Mouse (Mus musculus) E14TG2a.4 (cell line): ENCODE results near the gene Vkorc1.

ENCODE experiments used
- H3K27me3 ChIP-seq: 2 replicates; pipeline ENCODE4 v1.6.1; 2014; ENCODE audit warnings: low read length, control low read depth; ENCODE audit not compliant: insufficient read depth
- H3K36me3 ChIP-seq: 2 replicates; pipeline ENCODE4 v1.6.1; 2014; ENCODE audit warnings: low read length, control low read depth; ENCODE audit not compliant: insufficient read depth
- H3K4me1 ChIP-seq: replicated peaks from 2 replicates; pipeline ENCODE4 v1.6.1; 2014; ENCODE audit warnings: low read depth, low read length, control low read depth
- H3K4me3 ChIP-seq: replicated peaks from 2 replicates; pipeline ENCODE4 v1.5.1; 2014; ENCODE audit warnings: mild to moderate bottlenecking, low read length
- H3K9me3 ChIP-seq: 2 replicates; pipeline ENCODE4 v1.6.1; 2014; ENCODE audit warnings: low read length, control low read depth
- CTCF ChIP-seq: conservative IDR thresholded peaks from 2 replicates; pipeline ENCODE4 v1.5.1; 2014; ENCODE audit warnings: low read length
- NANOG ChIP-seq: IDR thresholded peaks from 2 replicates; pipeline ENCODE4 v1.6.1; 2014; ENCODE audit warnings: borderline replicate concordance, low read length, mixed read lengths
- POU5F1 ChIP-seq: IDR thresholded peaks from 2 replicates; pipeline ENCODE4 v1.6.1; 2014; ENCODE audit warnings: low read length, borderline replicate concordance

The Vkorc1 gene

GRCm38 (mm10) chr7:127923714-127924113 is 28.3 kb upstream of the Vkorc1 start:
- Histone ChIP-seq H3K4me1 (peaks cover 39% of the 10 kb centered on the region), H3K36me3 (peaks cover 88% of the 10 kb centered on the region), H3K27me3 (no peaks in the 10 kb centered on the region), H3K9me3 (peaks cover 62% of the 10 kb centered on the region), H3K4me3 (no peak overlapping the region)
- no peak for TF ChIP-seq POU5F1
- no peak for TF ChIP-seq CTCF
- TF ChIP-seq NANOG = no peak

DNA sequence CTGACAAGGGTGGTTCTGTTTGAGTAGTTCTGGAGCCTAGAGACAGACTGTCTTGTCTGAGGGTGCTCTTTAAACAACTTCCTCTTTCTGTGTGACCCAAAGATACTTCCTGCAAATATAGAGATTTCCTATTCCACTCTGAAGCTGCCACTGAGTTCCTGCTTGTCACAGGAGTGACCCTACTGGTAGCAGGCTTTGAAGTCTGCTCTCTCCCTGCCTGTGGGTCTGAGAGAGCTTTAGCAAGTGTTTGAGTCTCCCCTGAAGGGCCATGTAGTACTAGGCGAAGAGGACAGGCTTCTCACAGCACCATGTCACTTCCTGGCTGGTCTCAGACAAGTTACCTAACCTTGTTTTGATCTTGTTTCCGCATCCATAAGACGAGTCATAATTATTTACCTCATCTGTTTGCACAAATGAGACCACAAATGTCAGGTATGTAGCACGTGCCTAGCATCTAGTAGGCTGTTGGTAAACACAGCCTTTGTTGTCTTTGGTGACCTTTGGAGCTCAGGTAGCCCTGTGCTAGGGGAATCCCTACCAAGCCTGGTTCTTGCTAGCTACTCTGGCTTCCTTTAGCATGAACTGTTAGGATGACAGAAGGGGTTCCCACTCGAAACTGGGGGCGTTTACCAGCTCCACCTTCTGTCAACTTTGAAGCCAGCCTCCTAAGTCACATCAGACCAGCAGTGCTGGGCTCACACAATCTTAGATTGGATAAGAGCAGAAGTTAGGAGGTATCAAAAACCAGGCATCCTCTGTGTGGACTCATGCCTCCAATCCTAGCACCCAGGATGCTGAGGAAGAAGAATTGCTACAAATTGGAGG is 27.2 kb upstream of the Vkorc1 start:
- H3K36me3 ChIP-seq = peaks cover 92% of the 10 kb centered on the region
- H3K4me3 ChIP-seq = peak overlapping the region; percentile 5
- peaks cover 33% of the 10 kb centered on the region for H3K4me1 ChIP-seq
- H3K27me3 ChIP-seq = no peaks in the 10 kb centered on the region
- TF ChIP-seq POU5F1 = no peak
- TF ChIP-seq NANOG = no peak
- TF ChIP-seq CTCF = no peak
- peaks cover 60% of the 10 kb centered on the region for H3K9me3 ChIP-seq

- no peak for TF ChIP-seq CTCF
- no peak for TF ChIP-seq NANOG
- TF ChIP-seq POU5F1 = no peak
- H3K27me3 ChIP-seq = no peaks in the 10 kb centered on the region
- peaks cover 38% of the 10 kb centered on the region for H3K4me1 ChIP-seq
- H3K36me3 ChIP-seq = peaks cover 92% of the 10 kb centered on the region
- peaks cover 56% of the 10 kb centered on the region for H3K9me3 ChIP-seq
- H3K4me3 ChIP-seq = no peak overlapping the region
Observed at GRCm38 (mm10) chr7:127921516-127921915, 26.1 kb upstream of the Vkorc1 start.

DNA sequence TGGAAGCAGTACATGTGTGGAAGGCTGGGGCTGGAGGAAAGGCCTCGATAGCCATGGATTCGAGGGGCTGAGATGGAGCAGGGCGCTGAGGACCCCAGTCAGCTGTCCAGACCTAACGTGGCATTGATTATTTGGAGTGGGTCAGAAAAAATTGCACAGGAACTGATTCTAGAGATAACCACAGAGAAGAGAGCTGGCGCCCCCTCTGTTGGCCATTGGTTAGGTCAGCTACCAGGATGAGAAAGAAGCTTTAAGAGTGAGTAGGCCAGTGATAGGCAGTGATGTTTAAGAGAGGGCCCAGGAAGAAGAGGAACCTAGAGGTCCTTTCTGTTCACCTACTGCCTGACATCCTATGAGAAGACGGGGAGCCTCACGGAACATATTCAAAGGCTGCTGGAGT is 23.9 kb upstream of the Vkorc1 start:
- H3K9me3 ChIP-seq = peaks cover 48% of the 10 kb centered on the region
- H3K4me1 ChIP-seq = peaks cover 38% of the 10 kb centered on the region
- no peak overlapping the region for H3K4me3 ChIP-seq
- no peaks in the 10 kb centered on the region for H3K27me3 ChIP-seq
- TF ChIP-seq NANOG (no peak), CTCF (peak; percentile 66)
- peaks cover 91% of the 10 kb centered on the region for H3K36me3 ChIP-seq

DNA sequence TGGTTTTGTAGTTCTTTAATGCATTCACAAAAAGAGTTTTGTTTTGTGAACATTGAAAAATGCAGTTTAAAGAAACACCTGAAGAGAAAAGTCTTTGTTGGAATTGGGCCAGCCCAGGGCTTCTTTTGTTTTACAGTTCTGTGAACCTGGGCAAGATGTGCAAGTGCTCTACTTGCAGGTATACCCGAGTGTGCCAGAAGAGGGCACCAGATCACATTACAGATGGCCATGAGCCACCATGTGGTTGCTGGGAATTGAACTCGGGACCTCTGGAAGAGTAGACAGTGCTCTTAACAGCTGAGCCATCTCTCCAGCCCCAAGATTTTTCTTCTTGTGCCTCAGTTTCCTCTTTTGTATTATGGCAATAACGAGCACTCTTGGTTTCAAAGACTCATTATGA is 22.8 kb upstream of the Vkorc1 start:
- Histone ChIP-seq H3K27me3 (no peaks in the 10 kb centered on the region), H3K9me3 (peaks cover 37% of the 10 kb centered on the region), H3K4me1 (peaks cover 43% of the 10 kb centered on the region), H3K4me3 (no peak overlapping the region), H3K36me3 (peaks cover 81% of the 10 kb centered on the region)
- TF ChIP-seq CTCF (peak; percentile 67), POU5F1 (no peak)

DNA sequence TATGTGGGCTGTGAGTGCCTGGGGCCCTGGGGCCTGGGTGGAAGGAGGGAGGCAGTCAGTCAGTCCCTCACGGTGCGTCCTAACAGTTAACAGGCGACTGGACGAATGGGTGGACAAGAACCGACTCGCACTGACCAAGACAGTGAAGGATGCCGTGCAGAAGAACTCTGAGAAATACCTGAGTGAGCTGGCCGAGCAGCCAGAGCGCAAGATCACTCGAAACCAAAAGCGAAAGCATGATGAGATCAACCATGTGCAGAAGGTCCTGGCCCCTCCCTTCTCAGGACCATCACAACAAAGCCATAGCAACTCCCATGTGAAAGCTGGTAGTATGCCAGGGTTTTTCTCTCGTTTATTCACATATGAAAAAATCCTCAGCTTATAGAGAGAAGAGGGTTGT is 19.9 kb upstream of the Vkorc1 start:
- Histone ChIP-seq H3K4me1 (peaks cover 58% of the 10 kb centered on the region), H3K4me3 (no peak overlapping the region), H3K9me3 (peaks cover 8% of the 10 kb centered on the region), H3K36me3 (peaks cover 59% of the 10 kb centered on the region), H3K27me3 (no peaks in the 10 kb centered on the region)
- TF ChIP-seq NANOG (no peak), POU5F1 (no peak), CTCF (no peak)

DNA sequence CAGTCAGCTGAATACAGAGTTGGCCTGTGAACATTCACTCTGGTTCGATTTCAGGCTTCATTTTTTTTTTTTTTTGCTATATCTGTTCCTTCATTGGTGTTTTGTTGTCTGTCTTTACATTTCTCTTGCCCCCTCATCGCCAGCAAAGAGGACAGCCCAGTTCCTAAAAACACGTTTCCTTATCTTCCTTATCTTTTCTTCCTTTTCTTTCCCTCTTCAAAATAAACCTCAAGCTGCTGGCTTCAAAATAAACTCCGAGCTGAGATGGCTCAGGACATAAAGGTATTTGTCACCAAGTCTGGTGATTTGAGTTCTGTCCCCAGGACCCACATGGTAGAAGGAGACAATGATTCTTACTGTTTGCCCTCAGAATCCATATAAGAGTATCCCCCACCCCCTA is 17.5 kb upstream of the Vkorc1 start:
- no peaks in the 10 kb centered on the region for H3K27me3 ChIP-seq
- H3K9me3 ChIP-seq = no peaks in the 10 kb centered on the region
- H3K36me3 ChIP-seq = peaks cover 65% of the 10 kb centered on the region
- H3K4me3 ChIP-seq = peak overlapping the region; percentile 93
- peaks cover 51% of the 10 kb centered on the region for H3K4me1 ChIP-seq
- TF ChIP-seq CTCF (no peak), NANOG (no peak), POU5F1 (no peak)

DNA sequence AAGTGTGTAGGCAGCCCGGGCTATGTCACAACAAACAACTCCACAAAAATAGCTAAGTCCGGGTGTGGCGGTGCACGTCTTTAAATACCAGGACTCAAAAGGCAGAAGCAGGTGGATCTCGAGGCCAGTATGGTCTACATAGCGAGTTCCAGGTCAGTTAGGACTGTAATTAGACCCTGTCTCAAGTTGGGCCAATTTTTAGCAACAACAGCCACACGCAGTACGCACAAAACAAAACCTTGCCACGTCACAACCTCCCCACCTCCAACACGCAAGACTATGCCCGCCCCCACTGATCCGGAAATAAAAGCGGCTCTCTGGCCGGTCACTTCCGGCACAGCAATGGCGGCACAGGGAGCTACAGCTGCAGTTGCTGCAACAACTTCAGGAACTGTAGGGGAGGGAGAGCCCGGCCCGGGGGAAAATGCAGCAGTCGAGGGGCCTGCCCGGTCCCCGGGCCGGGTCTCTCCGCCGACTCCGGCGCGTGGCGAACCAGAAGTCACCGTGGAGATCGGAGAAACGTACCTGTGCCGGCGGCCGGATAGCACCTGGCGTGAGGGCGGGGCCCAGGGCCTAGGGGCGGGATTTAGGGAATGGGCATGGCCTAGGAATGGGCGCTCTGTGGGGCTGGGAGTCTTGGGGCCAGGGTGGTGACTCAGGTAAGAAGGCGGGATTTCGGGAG is 16.9 kb upstream of the Vkorc1 start, which contains the start of gene Kat8:
Gene Kat8 (plus strand): TSS at position 327 of the 682 bp plus-strand sequence.
- Histone ChIP-seq H3K9me3 (no peaks in the 10 kb centered on the region), H3K4me3 (peak within 1 kb of the TSS; percentile 93), H3K36me3 (peaks cover 66% of the 10 kb centered on the region), H3K27me3 (no peaks in the 10 kb centered on the region), H3K4me1 (peaks cover 45% of the 10 kb centered on the region)
- TF ChIP-seq POU5F1 (no peak), NANOG (no peak), CTCF (no peak)

DNA sequence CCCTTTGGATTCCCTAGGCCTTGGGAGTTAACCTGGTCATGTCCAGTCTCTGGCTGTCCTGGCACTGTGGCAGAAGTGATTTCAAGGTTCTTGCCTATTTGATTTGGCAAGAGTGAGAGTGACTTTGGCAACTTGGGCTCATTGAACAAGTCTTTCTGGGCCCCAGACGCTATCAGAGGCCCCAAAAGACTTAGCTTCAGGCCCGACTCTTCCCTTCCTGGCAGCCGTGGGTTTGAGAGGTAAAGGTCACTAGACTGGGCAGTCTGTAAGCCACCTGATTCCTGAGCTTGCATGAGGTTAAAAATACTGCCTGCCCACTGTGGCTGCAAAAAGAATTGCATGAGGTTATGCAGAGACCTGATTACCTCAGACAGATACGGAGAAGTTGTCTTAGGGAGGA is 13.2 kb upstream of the Vkorc1 start:
- TF ChIP-seq CTCF (no peak), NANOG (no peak)
- Histone ChIP-seq H3K4me1 (peaks cover 39% of the 10 kb centered on the region), H3K9me3 (no peaks in the 10 kb centered on the region), H3K36me3 (peaks cover 61% of the 10 kb centered on the region), H3K4me3 (no peak overlapping the region), H3K27me3 (no peaks in the 10 kb centered on the region)
